Mouse (Mus musculus): ENCODE measurements at regions not wholly inside any gene's neighbourhood (a gene's known extent, or its start where the extent isn't known, plus 50 kb on each side); places are given as distances from the start of the nearest gene placed in this dataset.

- Histone ChIP-seq H3K79me2 (ENCODE audit: control insufficient read depth, insufficient read depth, low read length, poor library complexity) (no peaks in the 10 kb centered on the region), H3K4me3 (ENCODE audit: control insufficient read depth in 1 of 2, insufficient read depth in 1 of 2, low read depth in 2 of 2, low read length in 2 of 2) (no peak overlapping the region), H3K9me3 (replicated peaks; ENCODE audit: insufficient read depth, low read length) (no peaks in the 10 kb centered on the region), H3K27me3 (ENCODE audit: control insufficient read depth in 1 of 2, insufficient read depth in 2 of 2, low read length in 2 of 2) (no peaks in the 10 kb centered on the region), H3K4me1 (ENCODE audit: control insufficient read depth in 1 of 2, insufficient read depth in 2 of 2, low read length in 2 of 2) (no peaks in the 10 kb centered on the region), H3K27ac (ENCODE audit: control insufficient read depth, low read depth, low read length) (no peak overlapping the region), H3K36me3 (ENCODE audit: control insufficient read depth in 1 of 2, insufficient read depth in 2 of 2, low read length in 2 of 2) (no peaks in the 10 kb centered on the region), H3K9ac (ENCODE audit: control insufficient read depth, low read depth, low read length, poor library complexity, severe bottlenecking) (no peak overlapping the region)
- TF ChIP-seq CHD1 (IDR thresholded peaks at IDR 0.05; ENCODE audit: low read depth, low read length) (no peak), TBP (IDR thresholded peaks at IDR 0.05; ENCODE audit: low read depth, low read length) (no peak), NRF1 (IDR thresholded peaks at IDR 0.05; ENCODE audit: insufficient read depth, low read depth, low read length, poor library complexity, severe bottlenecking) (no peak), NELFE (IDR thresholded peaks at IDR 0.05; ENCODE audit: low read depth, low read length) (no peak)
- no peak for DNase-seq (ENCODE audit: low read depth, low spot score)
Observed at GRCm38 (mm10) chr3:17772886-17773285, 175.3 kb upstream of the Cypt12 start.

GRCm38 (mm10) chr3:17779152-17779551 is 169.1 kb upstream of the Cypt12 start:
- no peaks in the 10 kb centered on the region for H3K9me3 ChIP-seq (replicated peaks; ENCODE audit: insufficient read depth, low read length)
- H3K27me3 ChIP-seq (ENCODE audit: control insufficient read depth in 1 of 2, insufficient read depth in 2 of 2, low read length in 2 of 2), result no peaks in the 10 kb centered on the region
- no peak overlapping the region for H3K27ac ChIP-seq (ENCODE audit: control insufficient read depth, low read depth, low read length)
- no peak for DNase-seq (ENCODE audit: low read depth, low spot score)
- no peaks in the 10 kb centered on the region for H3K4me1 ChIP-seq (ENCODE audit: control insufficient read depth in 1 of 2, insufficient read depth in 2 of 2, low read length in 2 of 2)
- no peak overlapping the region for H3K9ac ChIP-seq (ENCODE audit: control insufficient read depth, low read depth, low read length, poor library complexity, severe bottlenecking)
- no peaks in the 10 kb centered on the region for H3K79me2 ChIP-seq (ENCODE audit: control insufficient read depth, insufficient read depth, low read length, poor library complexity)
- H3K36me3 ChIP-seq (ENCODE audit: control insufficient read depth in 1 of 2, insufficient read depth in 2 of 2, low read length in 2 of 2), result no peaks in the 10 kb centered on the region
- H3K4me3 ChIP-seq (ENCODE audit: control insufficient read depth in 1 of 2, insufficient read depth in 1 of 2, low read depth in 2 of 2, low read length in 2 of 2), result no peak overlapping the region
- no peak for TF ChIP-seq GATA1 (IDR thresholded peaks at IDR 0.05; ENCODE audit: low read depth, low read length)
- no peak for TF ChIP-seq EP300 (IDR thresholded peaks at IDR 0.05; ENCODE audit: low read depth in 1 of 2, low read length in 2 of 2)
- TF ChIP-seq POLR2A (IDR thresholded peaks at IDR 0.05; ENCODE audit: control insufficient read depth in 1 of 2, insufficient read depth in 1 of 2, low read depth in 1 of 2, low read length in 2 of 2, poor library complexity in 1 of 2), result no peak
- no peak for TF ChIP-seq UBTF (IDR thresholded peaks at IDR 0.05; ENCODE audit: borderline replicate concordance, insufficient read depth, low read depth, low read length)
- TF ChIP-seq ZNF384 (IDR thresholded peaks at IDR 0.05; ENCODE audit: low read depth, low read length), result no peak
- no peak for TF ChIP-seq MAFK (IDR thresholded peaks at IDR 0.05; ENCODE audit: borderline replicate concordance, low read depth, low read length)
- TF ChIP-seq ZC3H11A (IDR thresholded peaks at IDR 0.05; ENCODE audit: low read depth, low read length), result no peak
- TF ChIP-seq TCF12 (IDR thresholded peaks at IDR 0.05; ENCODE audit: low read depth, low read length), result no peak
- no peak for TF ChIP-seq NELFE (IDR thresholded peaks at IDR 0.05; ENCODE audit: low read depth, low read length)
- no peak for TF ChIP-seq SMC3 (IDR thresholded peaks at IDR 0.05; ENCODE audit: low read depth, low read length)
- TF ChIP-seq USF1 (IDR thresholded peaks at IDR 0.05; ENCODE audit: low read depth, low read length), result no peak
- TF ChIP-seq HCFC1 (IDR thresholded peaks at IDR 0.05; ENCODE audit: low read depth, low read length), result no peak
- no peak for TF ChIP-seq KAT2A (conservative IDR thresholded peaks at IDR 0.05; ENCODE audit: low read depth, low read length)
- TF ChIP-seq E2F4 (IDR thresholded peaks at IDR 0.05; ENCODE audit: borderline replicate concordance, low read depth, low read length), result no peak
- TF ChIP-seq ETS1 (IDR thresholded peaks at IDR 0.05; ENCODE audit: low read depth, low read length), result no peak
